16 mouse cellular contexts compared by ENCODE assay signal in genomic region chr10:37377258-37378001, GRCm38 (mm10).
DNase-seq lines count a peak whose midpoint lies in the region; ATAC-seq and TF ChIP-seq lines count a peak whose summit lies in the region.
"Had no signal": no experiment of that assay in that cellular context is flagged by ENCODE, and none has a peak within 500 bp of the region (broad histone marks: within the 10 kb centered on the region; RNA-seq: fewer than 3 reads in every experiment).

No protein-coding gene starts in this region.

- H3K27ac ChIP-seq in forebrain, embryonic 12.5 days: peak overlapping the region; percentile 42; the same call in 1 of the 2 replicates
- H3K27ac ChIP-seq in forebrain, embryonic 16.5 days (ENCODE audit: low read length): no peak overlapping the region
- H3K27ac ChIP-seq in hindbrain, postnatal 0 days: no peak overlapping the region
- 0 out of 2 replicates have a peak overlapping the region, but pooled peaks have one; percentile 78 for H3K27ac ChIP-seq in midbrain, embryonic 14.5 days (replicated peaks; ENCODE audit: low read depth, low read length)

- no peak overlapping the region for H3K4me2 ChIP-seq in forebrain, embryonic 12.5 days
- no peak overlapping the region for H3K4me2 ChIP-seq in forebrain, embryonic 16.5 days (ENCODE audit: low read length)
- H3K4me2 ChIP-seq in hindbrain, postnatal 0 days (ENCODE audit: low read depth, low read length): no peak overlapping the region
- H3K4me2 ChIP-seq in midbrain, embryonic 14.5 days (ENCODE audit: low read length): no peak overlapping the region
- H3K4me2 ChIP-seq: lung, embryonic 14.5 days had no signal

- ATAC-seq in forebrain, embryonic 12.5 days (ENCODE audit: low FRiP score): peak; percentile 57
- ATAC-seq in forebrain, embryonic 16.5 days: 0 out of 2 replicates have a peak, but pooled peaks have one; percentile 14
- ATAC-seq in hindbrain, postnatal 0 days: 0 out of 2 replicates have a peak, but pooled peaks have one; percentile 9
- no peak for ATAC-seq in midbrain, embryonic 14.5 days (ENCODE audit: low FRiP score, low TSS enrichment)
- ATAC-seq in cerebellum, adult (ENCODE audit: insufficient number of reproducible peaks, low FRiP score, low TSS enrichment): no peak
- no peak for ATAC-seq in inflammation-experienced regulatory T-cells, adult 6 months

- H3K27me3 ChIP-seq in forebrain, embryonic 12.5 days: no peaks in the 10 kb centered on the region
- H3K27me3 ChIP-seq in forebrain, embryonic 16.5 days (replicated peaks; ENCODE audit: control insufficient read depth, insufficient read depth, low read length): no peaks in the 10 kb centered on the region
- no peaks in the 10 kb centered on the region for H3K27me3 ChIP-seq in hindbrain, postnatal 0 days (ENCODE audit: insufficient read depth, low read length)
- no peaks in the 10 kb centered on the region for H3K27me3 ChIP-seq in midbrain, embryonic 14.5 days (ENCODE audit: control insufficient read depth, insufficient read depth, low read length)

- no peak overlapping the region for H3K4me3 ChIP-seq in forebrain, embryonic 12.5 days (replicated peaks)
- no peak overlapping the region for H3K4me3 ChIP-seq in forebrain, embryonic 16.5 days (replicated peaks; ENCODE audit: low read length)
- H3K4me3 ChIP-seq in hindbrain, postnatal 0 days (ENCODE audit: low read length): no peak overlapping the region
- no peak overlapping the region for H3K4me3 ChIP-seq in midbrain, embryonic 14.5 days (replicated peaks; ENCODE audit: low read depth, low read length)

- H3K4me1 ChIP-seq in forebrain, embryonic 12.5 days: peaks cover 30% of the 10 kb centered on the region
- H3K4me1 ChIP-seq in forebrain, embryonic 16.5 days (replicated peaks; ENCODE audit: control insufficient read depth, insufficient read depth, low read length): peaks cover 9% of the 10 kb centered on the region
- no peaks in the 10 kb centered on the region for H3K4me1 ChIP-seq in hindbrain, postnatal 0 days (ENCODE audit: insufficient read depth, low read length)
- peaks cover 19% of the 10 kb centered on the region for H3K4me1 ChIP-seq in midbrain, embryonic 14.5 days (ENCODE audit: control insufficient read depth, insufficient read depth, low read length)

- DNase-seq in hindbrain, postnatal 0 days (ENCODE audit: low spot score): no peak
- DNase-seq in midbrain, embryonic 14.5 days: no peak
- DNase-seq in right cerebral cortex, postnatal 10 days (ENCODE audit: low spot score in 2 of 2): no peak
- DNase-seq in layer of hippocampus, postnatal 10 days (ENCODE audit: low spot score in 2 of 2): no peak
- DNase-seq: adrenal gland, postnatal 36 days; cerebellum, adult 9-11 months; heart, adult 18-20 months; kidney, postnatal 4 days; lung, embryonic 14.5 days; lung, postnatal 4 days; right cerebral cortex, adult 18-20 months; thymus, postnatal 14 days had no signal

- WGBS in forebrain, embryonic 12.5 days: 77% methylated on average over 1 of the region's 1 CpGs
- WGBS in forebrain, embryonic 16.5 days: 65% methylated on average over 1 of the region's 1 CpGs
- WGBS in hindbrain, postnatal 0 days: 81% methylated on average over 1 of the region's 1 CpGs
- WGBS in midbrain, embryonic 14.5 days: 70% methylated on average over 1 of the region's 1 CpGs

- H3K36me3 ChIP-seq in forebrain, embryonic 12.5 days (replicated peaks): no peaks in the 10 kb centered on the region
- H3K36me3 ChIP-seq in forebrain, embryonic 16.5 days (ENCODE audit: control insufficient read depth, insufficient read depth): no peaks in the 10 kb centered on the region
- no peaks in the 10 kb centered on the region for H3K36me3 ChIP-seq in hindbrain, postnatal 0 days (ENCODE audit: insufficient read depth, low read length)
- no peaks in the 10 kb centered on the region for H3K36me3 ChIP-seq in midbrain, embryonic 14.5 days (ENCODE audit: control insufficient read depth, insufficient read depth, low read length)

- H3K9ac ChIP-seq in forebrain, embryonic 12.5 days: no peak overlapping the region
- no peak overlapping the region for H3K9ac ChIP-seq in forebrain, embryonic 16.5 days (replicated peaks; ENCODE audit: low read depth, low read length)
- no peak overlapping the region for H3K9ac ChIP-seq in hindbrain, postnatal 0 days (replicated peaks; ENCODE audit: low read length)
- H3K9ac ChIP-seq in midbrain, embryonic 14.5 days (replicated peaks; ENCODE audit: low read length): no peak overlapping the region
- H3K9ac ChIP-seq: lung, embryonic 14.5 days had no signal

- no peak for TF ChIP-seq CTCF in hindbrain, postnatal 0 days (IDR thresholded peaks at IDR 0.05; ENCODE audit: low read depth)

- H3K9me3 ChIP-seq in forebrain, embryonic 12.5 days: no peaks in the 10 kb centered on the region
- H3K9me3 ChIP-seq in forebrain, embryonic 16.5 days (ENCODE audit: control insufficient read depth, low read length): no peaks in the 10 kb centered on the region
- H3K9me3 ChIP-seq in hindbrain, postnatal 0 days (ENCODE audit: low read length): no peaks in the 10 kb centered on the region
- no peaks in the 10 kb centered on the region for H3K9me3 ChIP-seq in midbrain, embryonic 14.5 days (ENCODE audit: control insufficient read depth, low read length)

Comparison
In these comparisons a context has a peak if more than half of its experiments do, and no peak if none do; other contexts are left out.
1. H3K27ac ChIP-seq: peak in forebrain, embryonic 12.5 days (single experiment) and midbrain, embryonic 14.5 days (single experiment); none in forebrain, embryonic 16.5 days (single experiment) and hindbrain, postnatal 0 days (single experiment).
2. ATAC-seq: peak in forebrain, embryonic 12.5 days (single experiment), forebrain, embryonic 16.5 days (single experiment) and hindbrain, postnatal 0 days (single experiment); none in midbrain, embryonic 14.5 days (single experiment), cerebellum, adult (single experiment) and inflammation-experienced regulatory T-cells, adult 6 months (single experiment).